Mouse (Mus musculus): ENCODE measurements around the gene Uchl5.

DNA sequence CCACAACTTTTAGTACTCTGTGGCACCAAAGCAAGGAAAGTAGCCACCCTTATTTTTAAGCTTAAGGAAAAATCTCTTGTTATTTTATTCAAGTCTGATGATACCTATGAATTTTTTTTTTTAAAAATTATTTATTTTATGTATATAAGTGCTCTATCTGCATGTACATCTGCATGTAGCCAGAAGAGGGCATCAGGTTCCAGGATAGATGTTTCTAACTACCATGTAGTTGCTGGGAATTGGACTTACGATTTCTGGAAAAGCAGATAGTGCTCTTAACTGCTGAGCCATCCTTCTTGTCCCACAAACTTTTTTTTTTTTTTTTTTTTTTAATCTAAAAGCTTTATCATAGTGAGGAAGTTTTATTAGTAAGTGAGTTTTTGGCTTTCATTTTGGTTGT, 12.6 kb upstream of the Uchl5 start:
- peak; percentile 34 for TF ChIP-seq CTCF (IDR thresholded peaks at IDR 0.05; ENCODE audit: low read depth)
- no peak for TF ChIP-seq EP300 (IDR thresholded peaks at IDR 0.05; ENCODE audit: low read depth)

Measured in liver, postnatal 0 days (tissue).